Mouse (Mus musculus): Measurements from ENCODE around the gene Hydin.
"Not testable (repeated sequence)": the region's sequence is repeated elsewhere in the genome, so short reads cannot be mapped to it uniquely, and the experiment has no call there.

The Hydin gene

DNA sequence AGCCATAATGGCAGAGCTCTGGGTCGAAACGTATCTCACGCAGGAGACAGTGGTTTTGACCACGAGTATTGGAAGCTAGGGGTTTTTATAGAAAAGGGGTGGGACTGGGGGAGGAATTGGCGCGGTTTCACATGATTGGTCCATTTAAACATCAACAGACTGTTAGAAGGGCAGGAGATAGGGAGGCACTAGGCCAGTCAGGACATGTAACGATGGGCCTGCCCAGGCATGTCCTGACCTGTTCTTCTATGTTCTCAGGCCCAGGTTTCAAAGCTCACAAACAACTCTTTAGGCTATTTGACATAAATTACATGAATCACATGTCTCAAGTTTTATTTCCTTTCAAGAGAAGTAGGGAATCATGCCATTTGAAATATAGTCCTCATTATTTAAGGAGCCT is 255.7 kb downstream of the Hydin start:
- not testable (repeated sequence) for DNase-seq (ENCODE audit: low read depth, low spot score)

DNA sequence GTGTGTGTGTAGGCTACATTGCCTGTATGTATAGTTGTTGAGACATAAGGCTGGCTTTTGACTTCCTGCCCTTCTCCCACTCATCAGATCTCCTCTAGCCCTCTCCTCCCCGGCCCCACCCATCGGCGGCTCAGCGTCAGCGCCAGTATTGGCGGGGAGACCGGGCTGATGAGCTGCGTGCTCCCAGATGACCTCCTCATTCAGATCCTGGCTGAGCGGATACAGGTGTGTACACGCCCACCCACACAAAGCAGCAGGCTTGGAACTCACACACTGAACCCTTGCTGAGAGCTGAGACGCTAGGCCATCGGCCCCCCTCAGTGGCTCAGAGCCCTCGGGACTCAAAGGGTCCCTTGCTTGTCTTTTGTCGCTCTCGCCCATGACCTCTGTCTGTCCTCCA is 256.2 kb downstream of the Hydin start:
- no peak for DNase-seq (ENCODE audit: low read depth, low spot score)

DNA sequence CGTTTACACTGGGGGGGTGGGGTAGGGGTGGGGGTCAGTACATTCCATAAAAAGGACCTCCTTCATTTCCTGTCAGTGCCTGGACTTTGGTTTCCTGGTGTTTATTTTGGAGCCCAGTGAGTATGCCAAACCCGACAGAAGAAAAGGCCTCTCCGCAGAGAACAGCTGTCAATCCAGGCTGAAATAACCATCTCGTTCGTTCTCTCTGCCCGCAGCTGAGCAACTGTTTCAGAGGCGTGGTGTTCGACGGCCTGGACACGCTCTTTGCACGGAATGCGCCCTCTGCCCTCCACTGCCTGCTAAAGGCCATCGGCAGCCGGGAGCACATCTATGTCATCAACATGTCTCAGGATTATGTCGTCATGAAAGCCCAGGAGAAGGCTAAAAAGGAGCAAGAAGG is 258.5 kb downstream of the Hydin start:
- DNase-seq (ENCODE audit: low read depth, low spot score), result no peak

DNA sequence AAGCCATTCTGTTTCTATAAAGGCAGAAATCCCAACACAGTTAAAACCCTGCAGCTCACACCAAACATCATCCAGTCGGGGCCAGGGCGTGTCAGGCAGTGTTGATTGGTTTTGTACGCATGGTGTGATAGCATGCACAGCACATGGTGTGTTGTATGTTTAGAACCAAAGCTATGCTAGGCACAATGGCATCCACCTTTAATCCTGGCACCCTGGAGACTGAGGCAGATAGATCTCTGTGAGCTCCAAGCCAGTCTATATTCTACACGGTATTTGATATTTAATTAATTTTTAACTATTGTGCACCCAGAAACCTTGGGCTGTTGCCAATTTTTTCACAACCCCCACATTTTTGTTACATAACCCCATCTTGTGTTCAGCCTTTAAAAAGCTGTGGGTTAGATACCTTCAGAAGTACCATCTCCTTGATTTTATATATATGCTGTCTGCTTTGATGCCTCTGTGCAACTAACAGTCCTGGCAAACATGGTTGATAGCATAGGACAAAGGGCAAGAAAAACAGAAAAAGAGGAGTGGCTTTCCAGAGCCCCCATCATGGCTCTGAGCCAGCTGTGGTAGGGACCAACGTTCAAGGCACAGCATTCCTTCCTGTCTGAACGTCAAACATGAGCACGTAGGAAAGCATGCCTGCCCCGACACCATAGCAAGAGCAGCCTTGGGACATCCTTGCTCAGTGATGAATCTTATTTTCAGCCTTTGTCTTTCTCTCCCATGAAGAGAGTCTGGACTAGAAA is 263.4 kb downstream of the Hydin start:
- no peak for DNase-seq (ENCODE audit: low read depth, low spot score)

DNA sequence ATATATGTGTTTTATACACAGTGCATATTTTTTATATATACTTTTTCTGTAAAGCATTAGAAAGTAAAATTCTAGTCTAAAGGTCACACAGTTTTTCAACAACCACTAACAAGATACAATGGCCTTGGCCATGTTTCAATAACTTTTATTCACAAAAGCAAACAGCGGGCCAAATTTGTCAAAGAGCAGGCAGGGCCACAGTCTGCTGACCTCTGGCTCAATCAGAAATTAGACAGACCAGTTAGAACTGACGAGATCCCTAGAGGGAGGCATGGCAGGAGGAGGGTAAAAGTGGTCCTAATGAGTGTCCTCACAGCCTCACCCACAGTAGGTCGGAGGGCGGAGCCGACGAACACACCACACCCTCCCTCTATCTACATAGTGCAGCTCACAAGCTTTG is 267.0 kb downstream of the Hydin start:
- DNase-seq (ENCODE audit: low read depth, low spot score), result no peak

DNA sequence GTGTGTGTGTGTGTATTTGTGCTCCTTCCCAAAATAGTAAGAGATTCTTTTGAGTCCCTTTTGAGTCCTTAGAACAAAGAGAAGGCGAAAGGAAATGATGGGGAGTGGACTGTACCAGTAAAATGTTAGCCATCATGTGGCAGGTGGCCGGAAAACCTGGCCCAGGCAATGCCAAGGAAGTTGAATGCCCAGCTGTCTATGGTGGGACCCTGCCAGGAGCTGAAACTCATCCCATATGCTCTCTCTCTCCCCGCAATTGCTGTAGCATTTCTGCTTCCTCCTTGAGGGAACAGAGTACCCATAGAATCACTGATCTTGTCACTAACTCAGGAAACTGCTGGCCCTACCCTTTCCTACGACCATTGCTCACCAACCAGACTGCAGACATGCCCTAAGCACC is 271.1 kb downstream of the Hydin start:
- DNase-seq (ENCODE audit: low read depth, low spot score), result no peak

DNA sequence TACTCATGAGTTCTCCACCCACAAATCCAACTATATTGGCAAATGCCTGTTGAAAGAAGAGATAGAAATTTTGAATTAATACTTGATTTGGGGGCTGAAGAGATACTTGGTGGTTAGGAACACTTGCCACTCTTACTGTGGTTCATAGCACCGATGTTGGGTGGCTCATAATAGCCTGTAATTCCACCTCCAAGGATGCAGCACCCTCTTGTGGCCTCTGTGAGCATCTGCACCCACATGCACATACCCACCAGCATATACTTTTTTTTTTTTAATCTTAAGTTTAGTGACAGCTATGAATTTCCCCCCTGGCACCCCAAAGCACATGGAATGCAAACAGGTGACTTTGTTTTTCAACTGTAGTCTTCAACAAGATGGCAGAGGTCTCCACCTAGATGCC is 283.6 kb downstream of the Hydin start:
- DNase-seq (ENCODE audit: low read depth, low spot score), result no peak

DNA sequence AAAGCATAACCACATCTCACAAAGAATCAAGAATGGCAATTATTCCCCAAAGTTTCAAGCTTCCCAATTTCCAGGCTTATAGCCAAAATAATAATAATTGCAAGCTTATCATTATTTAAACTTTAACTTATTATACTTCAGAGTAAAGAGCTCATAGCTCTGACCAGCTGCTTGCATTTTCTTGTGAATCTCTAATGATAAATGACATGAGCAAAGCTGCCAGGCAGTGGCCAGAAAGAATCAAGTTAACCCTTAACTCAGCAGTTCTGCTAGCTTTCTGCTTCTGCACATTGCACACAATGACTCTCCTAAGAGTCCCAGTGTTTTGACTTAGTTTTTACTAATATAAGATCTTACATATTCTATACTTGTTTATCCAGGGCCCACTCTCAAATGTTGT is 285.3 kb downstream of the Hydin start:
- not testable (repeated sequence) for DNase-seq (ENCODE audit: low read depth, low spot score)

DNA sequence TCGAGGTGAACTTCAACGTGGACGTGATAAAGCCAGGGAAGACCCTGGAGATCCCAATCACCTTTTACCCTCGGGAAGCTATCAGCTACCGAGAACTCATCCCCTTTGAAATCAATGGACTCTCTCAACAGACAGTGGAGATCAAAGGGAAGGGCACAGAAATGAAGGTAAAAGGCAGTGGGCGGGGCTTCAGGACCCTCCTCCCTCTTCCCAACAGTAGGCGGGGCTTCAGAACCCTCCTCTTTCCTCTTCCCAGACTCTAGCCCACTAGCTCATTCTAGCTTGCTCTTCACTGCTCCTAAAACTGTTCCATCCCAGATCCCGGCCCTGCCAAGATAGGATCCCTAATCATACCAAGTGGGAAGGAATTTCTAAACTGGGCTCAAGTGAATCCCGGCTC is 325.9 kb downstream of the Hydin start:
- no peak for DNase-seq (ENCODE audit: low read depth, low spot score)

DNA sequence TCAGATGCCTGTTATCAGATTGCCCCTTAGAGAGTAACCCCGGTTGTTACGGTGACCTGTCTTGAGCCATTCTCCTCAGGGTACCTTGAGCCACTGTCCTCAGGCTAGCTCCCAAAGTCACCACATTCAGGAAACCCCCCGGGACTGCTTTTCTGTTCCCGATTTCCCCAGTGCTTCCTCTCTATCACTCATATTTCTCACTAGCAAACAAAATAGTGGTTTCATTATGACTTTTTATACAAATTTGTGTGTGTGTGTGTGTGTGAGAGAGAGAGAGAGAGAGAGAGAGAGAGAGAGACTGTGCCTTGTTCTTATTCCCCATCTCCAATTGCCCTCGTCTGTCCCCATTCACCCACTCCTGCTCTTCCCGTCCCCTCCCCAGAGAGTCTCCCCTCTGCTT is 327.4 kb downstream of the Hydin start:
- DNase-seq (ENCODE audit: low read depth, low spot score), result no peak

DNA sequence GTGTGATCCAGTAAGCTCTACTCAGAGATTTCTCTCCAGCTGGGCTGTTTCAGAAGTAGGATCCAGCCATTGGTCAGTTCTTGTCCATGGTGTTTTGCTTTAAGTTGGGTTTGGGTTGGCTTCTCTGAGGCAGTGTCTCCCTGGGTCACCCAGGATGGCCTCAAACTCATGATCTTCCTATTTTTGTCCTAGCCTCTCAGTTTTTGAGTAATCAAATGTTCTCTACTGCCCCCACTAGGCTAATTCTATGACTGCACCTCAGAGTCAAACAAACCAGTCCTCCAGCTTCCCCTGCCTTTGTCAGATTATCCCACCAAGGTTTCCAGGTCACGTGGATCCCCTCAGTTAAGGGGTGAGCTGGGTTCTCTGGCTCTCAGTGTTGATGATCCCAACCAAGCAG is 337.8 kb downstream of the Hydin start:
- no peak for DNase-seq (ENCODE audit: low read depth, low spot score)

DNA sequence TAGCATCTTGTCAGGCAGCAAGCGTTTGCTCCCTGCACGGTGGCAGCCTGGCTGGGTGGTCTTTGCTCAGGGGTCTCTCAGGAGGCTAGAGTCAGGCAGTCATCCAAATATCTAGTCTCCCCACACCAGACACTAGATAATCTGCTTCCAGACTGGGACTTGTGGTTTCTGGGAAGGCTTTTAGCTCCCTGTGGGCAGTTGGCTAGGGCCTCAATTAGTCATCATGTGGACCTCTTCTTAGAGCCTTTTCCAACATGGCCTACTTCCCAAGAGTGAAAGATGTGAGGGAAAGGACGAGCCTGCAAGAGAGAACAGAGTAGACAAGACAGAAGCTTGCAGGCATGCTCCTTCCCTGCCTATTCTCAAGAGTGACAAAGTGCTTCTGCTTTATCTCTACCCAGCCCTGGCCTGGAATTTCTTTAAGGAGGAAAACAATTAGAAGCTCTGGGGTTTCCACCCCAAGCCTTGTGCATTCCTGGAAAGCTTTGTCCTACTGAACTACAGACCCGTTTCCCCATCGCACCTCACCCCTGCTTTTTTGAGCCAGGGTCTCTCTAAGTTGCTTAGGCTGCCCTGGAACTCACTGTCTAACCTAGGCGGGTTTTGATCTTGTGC is 338.7 kb downstream of the Hydin start:
- DNase-seq (ENCODE audit: low read depth, low spot score), result no peak

DNA sequence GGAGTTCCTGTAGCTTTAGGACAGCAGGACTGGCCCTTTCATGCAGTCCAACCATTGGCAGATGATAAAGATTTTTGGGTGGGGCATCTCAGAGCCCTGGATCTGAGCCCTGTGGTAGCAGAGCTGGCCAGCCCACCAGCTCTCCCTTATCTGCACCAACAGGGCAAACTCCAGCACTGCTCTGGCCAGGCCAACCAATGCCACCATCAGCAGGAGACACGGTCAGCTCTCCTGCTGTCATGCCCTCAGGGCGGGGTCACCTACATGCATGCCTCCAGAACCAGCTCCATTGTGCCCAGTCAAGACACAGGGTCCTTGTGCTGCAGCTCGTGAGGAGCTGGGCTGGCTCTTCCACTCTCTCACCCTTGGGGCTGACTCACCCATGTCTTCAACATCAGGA is 349.0 kb downstream of the Hydin start:
- DNase-seq (ENCODE audit: low read depth, low spot score), result no peak

DNA sequence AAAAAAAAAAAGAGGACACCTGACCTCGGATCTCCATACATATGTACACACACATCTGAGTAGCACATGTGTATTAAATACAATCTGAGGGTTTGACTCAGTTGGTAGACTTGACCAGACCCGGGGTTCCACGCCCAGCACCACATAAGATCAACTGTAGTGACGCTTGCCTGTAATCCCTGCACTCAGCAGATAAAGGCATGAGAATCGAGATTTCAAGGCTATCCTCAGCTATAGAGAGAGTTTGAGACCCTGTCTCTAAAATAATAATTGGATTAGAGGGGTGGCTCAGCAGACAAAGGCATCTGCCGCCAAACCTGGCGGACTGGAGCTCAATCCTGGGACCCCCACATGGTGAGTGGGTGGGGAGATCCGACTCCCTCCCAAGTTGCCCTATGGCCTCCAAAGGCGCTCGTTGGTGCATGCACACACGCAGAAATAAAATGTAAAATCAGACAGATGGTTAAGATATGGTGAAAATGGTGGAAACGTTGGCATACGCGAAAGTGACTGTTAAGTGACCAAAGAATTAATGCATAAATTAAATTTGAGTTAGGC is 351.1 kb downstream of the Hydin start:
- no peak for DNase-seq (ENCODE audit: low read depth, low spot score)

DNA sequence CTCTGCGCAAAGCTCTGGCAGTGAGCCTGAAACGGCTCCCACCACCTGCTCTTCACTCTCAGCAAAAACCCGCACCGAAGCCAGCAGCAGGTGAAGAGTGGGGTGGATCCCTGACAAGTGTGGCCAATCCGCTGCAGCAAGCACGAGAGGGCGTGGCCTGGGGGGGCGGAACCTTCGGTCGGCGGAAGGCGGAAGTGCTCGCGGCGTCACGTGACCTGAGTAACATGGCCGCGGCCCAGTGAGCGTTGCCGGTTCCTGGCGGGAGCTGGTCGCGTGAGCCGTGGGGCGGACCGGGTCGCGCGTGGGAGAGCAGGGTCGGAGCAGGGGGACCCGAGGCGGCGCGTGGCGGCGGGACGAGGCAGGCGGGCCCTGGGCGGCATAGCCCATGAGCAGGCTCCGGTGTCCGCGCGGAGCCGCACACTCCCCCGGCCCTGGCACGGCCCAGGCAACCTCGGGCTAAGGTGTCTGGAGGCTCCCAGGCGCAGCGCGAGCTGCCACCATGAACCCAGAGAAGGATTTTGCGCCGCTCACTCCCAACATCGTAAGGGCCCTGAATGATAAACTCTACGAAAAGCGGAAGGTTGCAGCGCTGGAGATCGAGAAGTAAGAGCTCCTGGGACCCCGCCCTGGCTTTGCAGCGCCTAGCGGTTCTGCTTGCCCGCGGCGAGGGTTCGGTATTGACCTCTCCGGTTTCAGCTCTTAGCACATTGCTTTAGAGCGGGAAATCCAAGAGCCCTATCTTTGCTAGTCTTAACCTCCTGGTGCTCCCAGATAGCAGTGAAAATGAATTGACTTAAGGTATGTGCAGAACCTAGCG is 351.8 kb downstream of the Hydin start, which contains the start of gene Vac14:
TSS of gene Vac14 (plus strand) at position 195 of the 817 bp plus-strand sequence.
- peak; percentile 94 for DNase-seq (ENCODE audit: low read depth, low spot score)

DNA sequence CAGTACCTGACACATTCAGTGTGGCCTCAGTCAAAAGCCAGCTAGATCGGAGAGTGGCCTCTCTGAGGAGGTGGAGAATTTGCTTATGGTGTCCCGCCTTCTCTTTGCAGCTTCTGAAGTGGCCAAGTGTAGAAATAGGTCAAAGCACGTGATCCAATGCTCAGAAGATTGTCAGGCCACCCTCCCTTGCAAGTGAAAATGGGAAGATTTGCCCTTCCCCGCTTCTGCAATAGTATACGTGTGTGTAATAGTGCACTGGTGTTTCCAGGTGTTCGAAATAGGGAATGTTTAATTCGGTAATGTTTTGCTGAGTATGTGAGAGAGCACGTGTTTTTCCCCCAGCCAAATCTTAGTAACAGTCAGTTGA is 352.4 kb downstream of the Hydin start:
- no peak for DNase-seq (ENCODE audit: low read depth, low spot score)

DNA sequence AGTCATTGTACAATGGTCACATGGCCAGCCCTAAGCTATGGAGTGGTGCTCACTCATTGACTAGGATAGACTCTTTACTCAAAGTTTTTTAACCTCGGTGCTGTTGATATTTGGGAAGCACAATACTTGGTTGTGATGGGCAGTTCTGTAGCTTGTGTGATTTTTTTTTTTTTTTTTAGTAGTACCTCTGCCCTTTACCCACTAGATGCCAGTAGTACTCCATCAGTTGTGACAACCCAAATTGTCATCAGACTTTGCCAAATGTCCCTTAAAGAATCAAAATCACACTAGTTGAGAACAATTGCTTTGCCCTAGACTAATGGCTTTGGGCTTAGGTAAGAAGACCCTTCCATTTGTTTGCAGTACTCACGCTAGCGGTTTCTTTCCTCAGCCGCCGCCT is 353.1 kb downstream of the Hydin start:
- no peak for DNase-seq (ENCODE audit: low read depth, low spot score)

DNA sequence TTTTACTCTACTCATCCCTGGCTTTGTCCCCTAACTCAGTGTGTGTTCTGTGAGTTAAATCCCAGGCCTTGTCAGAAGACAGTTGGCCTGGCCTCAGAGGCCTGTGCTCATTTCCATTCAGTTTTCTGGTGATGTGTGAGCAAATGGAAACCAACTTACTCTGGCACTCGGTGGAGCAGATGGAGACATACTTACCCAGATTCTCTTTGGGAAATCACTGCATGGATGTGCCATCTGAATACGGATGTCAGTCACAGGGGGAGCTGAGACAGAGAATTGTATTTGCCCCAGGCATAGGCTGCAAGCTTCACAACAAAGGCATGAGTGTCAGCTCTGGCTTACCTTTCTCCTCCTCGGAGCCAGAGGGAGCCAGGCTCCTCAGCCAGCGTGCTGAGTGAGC is 359.7 kb downstream of the Hydin start:
- no peak for DNase-seq (ENCODE audit: low read depth, low spot score)

DNA sequence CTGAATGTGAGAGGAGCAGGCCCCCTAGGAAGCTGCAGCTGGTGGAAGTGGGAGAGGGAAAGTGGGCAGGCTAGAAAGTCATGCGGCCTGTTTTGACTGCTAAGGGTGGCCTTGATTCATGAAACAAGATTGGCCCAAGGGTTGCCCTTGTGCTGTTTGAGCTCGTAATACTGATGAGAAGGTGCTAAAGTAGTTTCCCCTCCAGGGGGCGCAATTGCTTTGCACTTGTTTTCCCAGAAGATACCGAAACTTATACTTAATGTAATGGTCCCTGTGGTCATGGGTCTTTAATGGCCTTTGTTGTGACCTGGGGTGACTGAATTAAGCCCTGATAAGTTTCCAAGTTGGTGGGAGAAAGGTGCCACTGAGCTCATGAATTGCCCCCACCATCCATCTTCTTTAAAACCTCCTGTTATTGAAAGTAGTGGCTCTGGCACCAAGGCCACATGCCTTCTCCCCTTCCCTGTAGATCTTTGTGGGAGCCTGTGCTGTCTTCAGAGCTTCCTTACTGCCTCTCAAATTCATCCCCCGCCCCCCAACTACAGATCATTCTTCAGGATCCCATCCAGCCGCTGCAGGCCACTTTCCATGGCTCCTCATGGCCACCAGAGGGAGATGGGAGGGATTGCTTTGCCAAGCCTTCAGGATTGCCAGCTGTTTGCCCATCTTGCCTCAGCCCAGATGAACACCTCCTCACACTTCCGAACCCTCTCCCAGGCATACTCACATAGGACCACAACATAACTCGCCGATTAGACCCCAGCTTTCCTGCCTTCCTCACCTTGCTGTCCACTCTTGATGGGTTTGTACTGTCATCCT is 362.7 kb downstream of the Hydin start:
- peak; percentile 35 for DNase-seq (ENCODE audit: low read depth, low spot score)

DNA sequence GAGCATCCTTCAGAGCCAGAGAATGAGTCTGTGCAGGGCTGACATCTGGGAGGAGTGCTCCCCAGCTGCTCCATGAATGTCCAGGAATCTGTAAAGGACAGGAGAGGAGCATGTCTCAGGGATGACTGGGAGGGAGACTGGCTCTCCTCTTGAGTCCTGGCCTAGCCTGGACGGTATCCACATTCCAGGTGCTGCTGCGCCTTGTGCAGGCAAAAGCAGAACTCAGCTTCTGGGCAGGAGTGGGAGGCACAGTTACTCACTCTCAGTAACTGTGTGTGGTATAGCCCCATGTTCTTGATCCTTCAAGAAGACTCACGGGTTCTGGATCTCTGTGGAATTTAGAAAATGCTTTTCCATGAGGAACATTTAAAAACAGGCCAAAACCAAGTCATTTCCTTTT is 363.3 kb downstream of the Hydin start:
- DNase-seq (ENCODE audit: low read depth, low spot score), result no peak

DNA sequence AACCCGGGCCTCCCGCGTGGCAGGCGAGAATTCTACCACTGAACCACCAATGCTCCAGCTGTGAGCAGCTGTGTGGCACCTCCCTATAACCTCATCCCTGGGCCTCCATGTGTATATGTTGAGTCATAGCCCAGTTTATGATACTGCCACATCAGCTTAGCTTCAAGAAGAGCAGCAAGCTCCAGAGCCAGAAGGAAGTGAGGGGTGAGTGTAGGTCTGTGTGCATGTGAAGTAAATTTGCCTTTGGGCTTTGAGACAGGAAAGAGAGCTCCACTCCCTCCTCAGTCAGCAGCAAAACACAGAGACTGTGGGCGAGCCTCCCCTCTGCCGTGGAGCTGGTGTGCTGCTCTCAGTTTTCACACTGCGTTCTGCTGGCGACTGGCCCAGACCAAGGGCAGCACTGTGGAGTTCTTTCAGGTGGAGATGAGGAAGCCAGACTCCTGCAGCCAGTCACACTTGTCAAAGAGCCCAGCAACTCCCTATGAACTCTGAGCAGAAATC is 363.8 kb downstream of the Hydin start:
- DNase-seq (ENCODE audit: low read depth, low spot score), result no peak

All from c-Kit-negative CD71-positive TER-119-positive erythroid progenitor cells, embryonic 14.5 days (primary cell).